Mouse (Mus musculus): ENCODE measurements around the gene Eif5a. TPM values are rescaled to one million over a fixed set of nuclear protein-coding genes. Genes with fewer than 3 reads are reported as not detected.

Eif5a gene
- polyA plus RNA-seq, 1 experiment, result 387 TPM

GRCm38 (mm10) chr11:69915667-69916627 is 5.8 kb downstream of the Eif5a start:
- TF ChIP-seq POLR2A (IDR thresholded peaks at IDR 0.05; ENCODE audit: borderline replicate concordance, control insufficient read depth, low read depth, low read length), result no peak
- no peak for TF ChIP-seq CTCF (IDR thresholded peaks at IDR 0.05; ENCODE audit: control insufficient read depth, insufficient read depth, low read length)
- Histone ChIP-seq H3K4me1 (ENCODE audit: control insufficient read depth, insufficient read depth, low read length) (peaks cover 3% of the 10 kb centered on the region), H3K27ac (ENCODE audit: control insufficient read depth, insufficient read depth, low read depth, low read length, poor library complexity) (peak overlapping the region; percentile 64), H3K4me3 (replicated peaks; ENCODE audit: control insufficient read depth, low read depth, low read length) (peak overlapping the region; percentile 48)
- 52% methylated on average over 5 of the region's 5 CpGs for WGBS

- peak overlapping the region; percentile 92 for H3K4me3 ChIP-seq (replicated peaks; ENCODE audit: control insufficient read depth, low read depth, low read length)
- 36% methylated on average over 9 of the region's 9 CpGs for WGBS
- TF ChIP-seq CTCF (IDR thresholded peaks at IDR 0.05; ENCODE audit: control insufficient read depth, insufficient read depth, low read length), result no peak
- no peak for TF ChIP-seq POLR2A (IDR thresholded peaks at IDR 0.05; ENCODE audit: borderline replicate concordance, control insufficient read depth, low read depth, low read length)
- no peak overlapping the region for H3K27ac ChIP-seq (ENCODE audit: control insufficient read depth, insufficient read depth, low read depth, low read length, poor library complexity)
- peaks cover 3% of the 10 kb centered on the region for H3K4me1 ChIP-seq (ENCODE audit: control insufficient read depth, insufficient read depth, low read length)
Measured at GRCm38 (mm10) chr11:69914917-69915430, 6.8 kb downstream of the Eif5a start.

- TF ChIP-seq CTCF (IDR thresholded peaks at IDR 0.05; ENCODE audit: control insufficient read depth, insufficient read depth, low read length), result no peak
- no peak for TF ChIP-seq POLR2A (IDR thresholded peaks at IDR 0.05; ENCODE audit: borderline replicate concordance, control insufficient read depth, low read depth, low read length)
- peak overlapping the region; percentile 92 for H3K4me3 ChIP-seq (replicated peaks; ENCODE audit: control insufficient read depth, low read depth, low read length)
- WGBS, result 0% methylated on average over 17 of the region's 17 CpGs
- peak overlapping the region; percentile 90 for H3K27ac ChIP-seq (ENCODE audit: control insufficient read depth, insufficient read depth, low read depth, low read length, poor library complexity)
- peaks cover 3% of the 10 kb centered on the region for H3K4me1 ChIP-seq (ENCODE audit: control insufficient read depth, insufficient read depth, low read length)
Measured at GRCm38 (mm10) chr11:69914372-69914764, 7.4 kb downstream of the Eif5a start.

GRCm38 (mm10) chr11:69913554-69914371 is 8.0 kb downstream of the Eif5a start, which contains the start of gene Gps2:
Gene Gps2, plus strand, starts transcription at chr11:69913888.
- Histone ChIP-seq H3K4me3 (replicated peaks; ENCODE audit: control insufficient read depth, low read depth, low read length) (peak within 1 kb of the TSS; percentile 92), H3K27ac (ENCODE audit: control insufficient read depth, insufficient read depth, low read depth, low read length, poor library complexity) (peak within 1 kb of the TSS; percentile 90), H3K4me1 (ENCODE audit: control insufficient read depth, insufficient read depth, low read length) (peaks cover 3% of the 10 kb centered on the region)
- 1% methylated on average over 61 of the region's 61 CpGs for WGBS
- no peak for TF ChIP-seq CTCF (IDR thresholded peaks at IDR 0.05; ENCODE audit: control insufficient read depth, insufficient read depth, low read length)
- peak; percentile 69; the same call in 1 of the 2 replicates for TF ChIP-seq POLR2A (IDR thresholded peaks at IDR 0.05; ENCODE audit: borderline replicate concordance, control insufficient read depth, low read depth, low read length)

GRCm38 (mm10) chr11:69912716-69913530 is 8.8 kb downstream of the Eif5a start:
- 0 out of 2 replicates have a peak overlapping the region, but pooled peaks have one; percentile 0 for H3K27ac ChIP-seq (ENCODE audit: control insufficient read depth, insufficient read depth, low read depth, low read length, poor library complexity)
- WGBS, result 77% methylated on average over 15 of the region's 15 CpGs

GRCm38 (mm10) chr11:69911701-69912100 is 10.1 kb downstream of the Eif5a start:
- peaks cover 3% of the 10 kb centered on the region for H3K4me1 ChIP-seq (ENCODE audit: control insufficient read depth, insufficient read depth, low read length)
- 80% methylated on average over 6 of the region's 6 CpGs for WGBS
- no peak overlapping the region for H3K27ac ChIP-seq (ENCODE audit: control insufficient read depth, insufficient read depth, low read depth, low read length, poor library complexity)
- H3K4me3 ChIP-seq (replicated peaks; ENCODE audit: control insufficient read depth, low read depth, low read length), result no peak overlapping the region
- no peak for TF ChIP-seq POLR2A (IDR thresholded peaks at IDR 0.05; ENCODE audit: borderline replicate concordance, control insufficient read depth, low read depth, low read length)

More at GRCm38 (mm10) chr11:69912716-69913530, 8.8 kb downstream of the Eif5a start:
- H3K4me3 ChIP-seq (replicated peaks; ENCODE audit: control insufficient read depth, low read depth, low read length), result peak overlapping the region; percentile 92
- no peak for TF ChIP-seq POLR2A (IDR thresholded peaks at IDR 0.05; ENCODE audit: borderline replicate concordance, control insufficient read depth, low read depth, low read length)
- TF ChIP-seq CTCF (IDR thresholded peaks at IDR 0.05; ENCODE audit: control insufficient read depth, insufficient read depth, low read length), result no peak
- H3K4me1 ChIP-seq (ENCODE audit: control insufficient read depth, insufficient read depth, low read length), result peaks cover 3% of the 10 kb centered on the region

GRCm38 (mm10) chr11:69910781-69911560 is 10.8 kb downstream of the Eif5a start:
- WGBS, result 92% methylated on average over 17 of the region's 17 CpGs
- TF ChIP-seq POLR2A (IDR thresholded peaks at IDR 0.05; ENCODE audit: borderline replicate concordance, control insufficient read depth, low read depth, low read length) (no peak), CTCF (IDR thresholded peaks at IDR 0.05; ENCODE audit: control insufficient read depth, insufficient read depth, low read length) (no peak)
- no peak overlapping the region for H3K27ac ChIP-seq (ENCODE audit: control insufficient read depth, insufficient read depth, low read depth, low read length, poor library complexity)
- H3K4me3 ChIP-seq (replicated peaks; ENCODE audit: control insufficient read depth, low read depth, low read length), result no peak overlapping the region
- H3K4me1 ChIP-seq (ENCODE audit: control insufficient read depth, insufficient read depth, low read length), result peaks cover 3% of the 10 kb centered on the region
